Mouse (Mus musculus): ENCODE data around the gene Nudc. TPM values are rescaled to one million over a fixed set of nuclear protein-coding genes. Genes with fewer than 3 reads are reported as not detected.
A peak's percentile ranks its signal among the peaks of the same experiment; 100 is the strongest.

Gene Nudc
- polyA plus RNA-seq, 2 experiments, result 88.2 to 124 TPM

DNA sequence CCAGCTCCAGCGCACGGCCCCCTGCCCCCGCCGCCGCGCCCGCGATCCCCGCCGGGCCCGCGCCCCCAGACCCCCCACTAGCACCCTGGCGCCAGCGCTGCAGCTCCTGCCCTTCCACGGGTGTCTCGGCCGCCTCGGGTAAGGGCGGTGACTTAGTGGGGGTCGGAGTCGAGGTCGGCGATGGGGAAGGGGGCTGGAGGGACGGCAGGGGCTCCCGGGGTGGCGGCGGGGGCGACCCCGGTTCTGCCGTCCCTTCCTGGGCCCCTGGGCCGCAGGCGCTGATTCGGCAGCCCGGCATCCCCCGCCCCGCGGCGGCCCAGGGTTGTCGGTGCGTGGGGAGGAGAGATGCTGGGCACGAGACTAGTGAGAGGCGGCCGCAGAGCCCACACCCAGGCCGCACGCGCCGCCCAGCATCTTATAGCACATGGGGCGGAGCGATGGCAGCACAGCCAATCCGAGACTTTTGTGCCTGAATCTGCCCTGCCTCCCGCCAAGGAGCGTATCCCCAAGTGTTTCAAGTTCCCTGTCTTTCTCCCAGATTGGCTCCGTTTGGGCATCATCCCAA, 47.6 kb downstream of the Nudc start, which contains the start of gene Trnp1:
Trnp1 (minus strand) TSS at position 391 of the 565 bp plus-strand sequence.
- no peak for TF ChIP-seq EP300 (IDR thresholded peaks at IDR 0.05; ENCODE audit: low read depth)
- no peak for TF ChIP-seq CTCF (IDR thresholded peaks at IDR 0.05; ENCODE audit: low read depth)
- Histone ChIP-seq H3K4me2 (ENCODE audit: low read depth) (peak within 1 kb of the TSS; percentile 47), H3K27ac (no peak within 1 kb of the TSS), H3K4me3 (ENCODE audit: insufficient read depth in 1 of 2, low read depth in 2 of 2, low read length in 2 of 2) (peak within 1 kb of the TSS in 1 of 2 experiments; percentile 30; a peak in 2 of 4 replicates), H3K27me3 (ENCODE audit: control insufficient read depth, insufficient read depth, low read length) (peaks cover 72% of the 10 kb centered on the region), H3K36me3 (replicated peaks; ENCODE audit: control insufficient read depth, insufficient read depth, low read depth) (no peaks in the 10 kb centered on the region), H3K9ac (replicated peaks) (no peak within 1 kb of the TSS), H3K9me3 (ENCODE audit: control insufficient read depth, low read length) (no peaks in the 10 kb centered on the region), H3K4me1 (replicated peaks; ENCODE audit: control insufficient read depth in 2 of 2, insufficient read depth in 2 of 2, low read length in 1 of 2) (peaks cover 0 to 5% of the 10 kb centered on the region in 2 experiments; a peak in 1 of 4 replicates)
- ATAC-seq (ENCODE audit: insufficient read depth), result peak; percentile 51; the same call in 1 of the 2 replicates
- 1% methylated on average over 49 of the region's 53 CpGs for WGBS (ENCODE audit: insufficient replicate concordance)
- peak in 2 of 3 experiments; percentile 30 to 32 for DNase-seq (ENCODE audit: low read depth in 3 of 3, low spot score in 3 of 3)

GRCm38 (mm10) chr4:133497461-133498159, 48.2 kb downstream of the Nudc start:
- Histone ChIP-seq H3K4me3 (ENCODE audit: insufficient read depth in 1 of 2, low read depth in 2 of 2, low read length in 2 of 2) (peak overlapping the region in 1 of 2 experiments; percentile 30; a peak in 2 of 4 replicates), H3K9me3 (ENCODE audit: control insufficient read depth, low read length) (no peaks in the 10 kb centered on the region), H3K36me3 (replicated peaks; ENCODE audit: control insufficient read depth, insufficient read depth, low read depth) (no peaks in the 10 kb centered on the region), H3K4me2 (ENCODE audit: low read depth) (peak overlapping the region; percentile 47), H3K9ac (replicated peaks) (no peak overlapping the region), H3K27me3 (ENCODE audit: control insufficient read depth, insufficient read depth, low read length) (peaks cover 72% of the 10 kb centered on the region), H3K4me1 (replicated peaks; ENCODE audit: control insufficient read depth in 2 of 2, insufficient read depth in 2 of 2, low read length in 1 of 2) (peaks cover 0 to 5% of the 10 kb centered on the region in 2 experiments; a peak in 1 of 4 replicates), H3K27ac (no peak overlapping the region)
- TF ChIP-seq CTCF (IDR thresholded peaks at IDR 0.05; ENCODE audit: low read depth) (no peak), EP300 (IDR thresholded peaks at IDR 0.05; ENCODE audit: low read depth) (no peak)
- 1% methylated on average over 69 of the region's 70 CpGs for WGBS (ENCODE audit: insufficient replicate concordance)
- no peak for ATAC-seq (ENCODE audit: insufficient read depth)
- no peak for DNase-seq (ENCODE audit: low read depth in 3 of 3, low spot score in 3 of 3)

DNA sequence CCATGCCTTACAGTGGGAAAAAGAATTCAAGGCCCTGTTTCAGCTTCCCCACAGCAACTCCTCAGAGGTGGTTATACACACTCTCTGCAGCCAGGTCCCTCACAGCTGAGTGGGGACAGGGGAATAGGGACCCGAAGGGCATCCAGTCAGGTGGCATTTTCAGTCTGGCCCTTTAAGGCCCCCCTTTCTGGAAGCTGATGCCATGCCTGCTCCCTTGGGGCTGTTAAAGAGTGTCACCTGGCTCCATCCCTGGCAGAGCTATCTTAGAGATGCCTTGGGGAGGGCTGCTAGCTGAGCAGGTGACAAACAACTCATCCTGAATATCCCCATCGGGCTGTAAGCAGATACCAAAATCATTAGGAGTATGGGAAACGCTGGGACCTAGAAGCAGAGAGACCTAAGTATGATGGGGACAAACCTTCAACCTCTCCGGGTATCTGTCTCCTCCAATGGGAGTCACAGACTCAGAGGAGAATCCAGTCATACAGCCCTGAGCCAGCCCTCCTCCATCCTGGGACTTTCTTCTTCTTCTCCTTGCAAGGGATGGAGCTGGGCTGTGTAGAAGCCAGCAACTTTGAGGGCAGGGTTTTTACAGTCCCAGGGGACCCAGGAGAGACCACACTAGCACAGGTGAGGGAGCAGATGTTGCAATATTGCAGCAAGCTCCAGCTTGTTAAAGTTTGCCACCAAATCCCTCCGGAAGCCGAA, 48.9 kb downstream of the Nudc start:
- TF ChIP-seq CTCF (IDR thresholded peaks at IDR 0.05; ENCODE audit: low read depth), result no peak
- no peak for TF ChIP-seq EP300 (IDR thresholded peaks at IDR 0.05; ENCODE audit: low read depth)
- ATAC-seq (ENCODE audit: insufficient read depth) (no peak), DNase-seq (ENCODE audit: low read depth in 3 of 3, low spot score in 3 of 3) (no peak)
- 22% methylated on average over 6 of the region's 6 CpGs for WGBS (ENCODE audit: insufficient replicate concordance)
- Histone ChIP-seq H3K27me3 (ENCODE audit: control insufficient read depth, insufficient read depth, low read length) (peaks cover 71% of the 10 kb centered on the region), H3K36me3 (replicated peaks; ENCODE audit: control insufficient read depth, insufficient read depth, low read depth) (no peaks in the 10 kb centered on the region), H3K4me1 (replicated peaks; ENCODE audit: control insufficient read depth in 2 of 2, insufficient read depth in 2 of 2, low read length in 1 of 2) (peaks cover 0 to 5% of the 10 kb centered on the region in 2 experiments; a peak in 1 of 4 replicates), H3K4me3 (ENCODE audit: insufficient read depth in 1 of 2, low read depth in 2 of 2, low read length in 2 of 2) (no peak overlapping the region), H3K9ac (replicated peaks) (no peak overlapping the region), H3K4me2 (ENCODE audit: low read depth) (no peak overlapping the region), H3K9me3 (ENCODE audit: control insufficient read depth, low read length) (no peaks in the 10 kb centered on the region), H3K27ac (no peak overlapping the region)

GRCm38 (mm10) chr4:133495711-133496110, 50.1 kb downstream of the Nudc start:
- H3K9me3 ChIP-seq (ENCODE audit: control insufficient read depth, low read length), result no peaks in the 10 kb centered on the region
- TF ChIP-seq EP300 (IDR thresholded peaks at IDR 0.05; ENCODE audit: low read depth) (no peak), CTCF (IDR thresholded peaks at IDR 0.05; ENCODE audit: low read depth) (no peak)
- no peaks in the 10 kb centered on the region for H3K36me3 ChIP-seq (replicated peaks; ENCODE audit: control insufficient read depth, insufficient read depth, low read depth)
- H3K27ac ChIP-seq, result no peak overlapping the region
- H3K9ac ChIP-seq (replicated peaks), result no peak overlapping the region
- DNase-seq (ENCODE audit: low read depth in 3 of 3, low spot score in 3 of 3) (no peak), ATAC-seq (ENCODE audit: insufficient read depth) (no peak)
- H3K27me3 ChIP-seq (ENCODE audit: control insufficient read depth, insufficient read depth, low read length), result peaks cover 65% of the 10 kb centered on the region
- no peak overlapping the region for H3K4me3 ChIP-seq (ENCODE audit: insufficient read depth in 1 of 2, low read depth in 2 of 2, low read length in 2 of 2)
- peaks cover 0 to 11% of the 10 kb centered on the region in 2 experiments; a peak in 2 of 4 replicates for H3K4me1 ChIP-seq (replicated peaks; ENCODE audit: control insufficient read depth in 2 of 2, insufficient read depth in 2 of 2, low read length in 1 of 2)
- no peak overlapping the region for H3K4me2 ChIP-seq (ENCODE audit: low read depth)
- WGBS (ENCODE audit: insufficient replicate concordance), result 35% methylated on average over 7 of the region's 7 CpGs

GRCm38 (mm10) chr4:133494867-133495266, 50.9 kb downstream of the Nudc start:
- H3K27me3 ChIP-seq (ENCODE audit: control insufficient read depth, insufficient read depth, low read length), result peaks cover 59% of the 10 kb centered on the region
- H3K9me3 ChIP-seq (ENCODE audit: control insufficient read depth, low read length), result no peaks in the 10 kb centered on the region
- peaks cover 0 to 11% of the 10 kb centered on the region in 2 experiments; a peak in 2 of 4 replicates for H3K4me1 ChIP-seq (replicated peaks; ENCODE audit: control insufficient read depth in 2 of 2, insufficient read depth in 2 of 2, low read length in 1 of 2)
- H3K36me3 ChIP-seq (replicated peaks; ENCODE audit: control insufficient read depth, insufficient read depth, low read depth), result no peaks in the 10 kb centered on the region
- ATAC-seq (ENCODE audit: insufficient read depth), result no peak
- H3K4me2 ChIP-seq (ENCODE audit: low read depth), result no peak overlapping the region
- DNase-seq (ENCODE audit: low read depth in 3 of 3, low spot score in 3 of 3), result no peak
- H3K27ac ChIP-seq, result no peak overlapping the region
- no peak overlapping the region for H3K9ac ChIP-seq (replicated peaks)
- 55% methylated on average over 4 of the region's 4 CpGs for WGBS (ENCODE audit: insufficient replicate concordance)
- H3K4me3 ChIP-seq (ENCODE audit: insufficient read depth in 1 of 2, low read depth in 2 of 2, low read length in 2 of 2), result no peak overlapping the region
- TF ChIP-seq CTCF (IDR thresholded peaks at IDR 0.05; ENCODE audit: low read depth) (no peak), EP300 (IDR thresholded peaks at IDR 0.05; ENCODE audit: low read depth) (no peak)
